Mouse (Mus musculus) thymus, adult 18-20 months (tissue): ENCODE results near the gene Rab3ip.

Source experiments
- DNase-seq, 2 experiments: peaks; one replicate each; pipeline ENCODE4 v3.0.0; 2022; ENCODE audit warnings: mixed read lengths in 2 of 2

Gene Rab3ip

DNA sequence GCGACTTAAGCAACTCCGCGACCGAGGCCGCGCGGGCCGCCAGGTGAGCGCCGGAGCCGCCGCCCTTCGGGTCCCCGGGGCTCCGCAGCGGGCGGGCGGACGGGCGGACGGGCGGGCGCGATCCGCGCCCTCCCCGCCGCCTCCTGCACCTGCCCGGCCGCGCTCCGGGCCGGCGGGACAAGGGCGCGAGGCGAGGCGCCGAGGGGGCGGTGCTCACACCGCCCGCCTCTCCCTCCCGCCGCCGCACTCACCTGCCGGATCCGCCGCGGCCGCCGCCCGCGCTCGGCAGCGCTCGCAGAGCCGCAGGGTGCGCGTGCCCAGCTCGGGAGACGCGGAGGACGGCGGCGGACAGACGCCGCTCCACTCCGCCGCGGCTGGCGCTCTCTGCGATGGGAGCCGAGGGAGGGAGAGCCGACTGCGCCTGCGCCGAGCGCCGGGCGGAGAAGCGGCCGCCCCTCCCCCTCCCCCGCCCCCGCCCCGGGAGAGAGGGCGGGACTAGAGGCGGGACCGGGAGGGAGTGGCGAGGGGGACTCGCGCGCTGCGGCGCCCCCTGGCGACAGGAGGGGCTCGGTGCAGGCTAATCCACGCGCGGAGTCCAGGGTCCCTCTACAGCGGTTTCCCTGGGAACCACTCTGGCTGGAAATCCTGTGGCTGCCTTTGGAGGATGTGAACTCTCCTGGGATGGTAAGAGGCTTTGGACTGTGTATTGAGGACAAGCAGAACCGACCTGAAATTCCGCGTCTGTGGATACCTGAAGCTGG lies at the start of gene Rab3ip:
TSS of gene Rab3ip (minus strand) at position 761 of the 761 bp plus-strand sequence.
- DNase-seq, result peak; percentile 72 to 74

- DNase-seq, result no peak
Observed at GRCm38 (mm10) chr10:116998716-116999455, 48.3 kb upstream of the Rab3ip start.

GRCm38 (mm10) chr10:116996236-116996600 lies 45.6 kb upstream of the Rab3ip start:
- no peak for DNase-seq

- DNase-seq, result no peak
Observed at GRCm38 (mm10) chr10:116995584-116996235, 45.1 kb upstream of the Rab3ip start.

GRCm38 (mm10) chr10:116995162-116995561 lies 44.6 kb upstream of the Rab3ip start:
- DNase-seq, result no peak

DNA sequence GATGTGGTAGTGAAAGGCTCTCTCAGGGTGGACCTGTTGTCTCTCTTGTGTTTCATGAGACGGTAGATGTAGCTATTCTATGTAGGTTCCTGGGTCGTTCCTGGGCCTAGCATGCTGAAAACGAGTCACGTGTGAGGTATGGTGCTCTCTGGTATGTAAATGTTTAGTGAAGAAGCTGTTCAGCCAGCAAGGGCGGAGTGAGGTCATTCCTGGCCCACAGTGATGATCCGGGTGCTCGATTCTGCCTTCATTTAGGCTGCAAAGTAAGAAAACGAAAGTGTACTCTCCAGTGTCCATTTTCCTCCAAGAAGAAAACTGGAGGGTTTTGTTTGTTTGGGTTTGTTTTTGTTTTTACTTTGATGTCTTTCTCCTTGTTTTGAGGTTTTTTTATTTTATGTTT lies 43.4 kb upstream of the Rab3ip start:
- DNase-seq, result no peak

- DNase-seq, result no peak
Observed at GRCm38 (mm10) chr10:116986264-116987082, 35.9 kb upstream of the Rab3ip start, which contains the start of gene Best3. Best3 (plus strand) TSS chr10:116986314.

GRCm38 (mm10) chr10:116984836-116985235 lies 34.3 kb upstream of the Rab3ip start:
- no peak for DNase-seq

DNA sequence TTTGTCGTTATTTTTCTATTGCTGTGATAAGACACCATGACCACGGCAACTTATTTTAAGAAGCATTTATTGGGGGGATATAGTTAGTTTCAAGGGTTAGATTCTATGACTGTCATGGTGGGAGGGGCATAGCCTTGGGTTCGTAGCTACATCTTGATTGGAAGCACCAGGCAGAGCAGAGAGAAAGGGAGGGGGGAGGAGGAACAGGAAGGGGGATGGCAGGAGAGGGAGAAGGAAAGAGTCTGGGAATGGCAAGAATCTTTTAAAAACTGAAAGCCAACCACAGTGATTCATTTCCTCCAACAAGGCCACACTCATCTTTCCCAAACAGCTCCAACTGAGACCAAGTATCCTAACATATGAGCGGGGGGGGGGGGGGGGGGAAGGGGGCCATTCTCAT lies 32.0 kb upstream of the Rab3ip start:
- no peak for DNase-seq

- DNase-seq, result no peak
Observed at GRCm38 (mm10) chr10:116980888-116981287, 30.3 kb upstream of the Rab3ip start.

GRCm38 (mm10) chr10:116980273-116980672 lies 29.7 kb upstream of the Rab3ip start:
- DNase-seq, result no peak

DNA sequence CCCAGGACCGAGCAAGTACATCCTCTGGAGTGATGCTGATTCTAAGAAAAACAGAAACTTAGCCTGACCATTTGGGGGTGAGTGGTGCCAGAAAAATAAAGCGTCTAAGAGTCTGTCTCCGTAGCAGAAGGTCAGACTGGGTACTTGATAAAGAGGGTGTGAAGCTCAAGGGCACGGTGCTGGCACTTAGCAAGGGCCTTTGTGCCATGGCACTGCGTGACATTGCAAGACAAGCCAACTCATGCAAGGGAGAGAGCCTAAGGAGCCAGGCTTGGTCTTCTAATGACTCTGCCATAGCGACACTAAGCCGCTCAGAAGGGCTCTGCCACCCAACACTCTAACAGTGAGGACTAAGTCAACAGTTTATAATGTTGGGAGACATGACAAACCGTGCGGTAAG lies 28.3 kb upstream of the Rab3ip start:
- DNase-seq, result no peak

DNA sequence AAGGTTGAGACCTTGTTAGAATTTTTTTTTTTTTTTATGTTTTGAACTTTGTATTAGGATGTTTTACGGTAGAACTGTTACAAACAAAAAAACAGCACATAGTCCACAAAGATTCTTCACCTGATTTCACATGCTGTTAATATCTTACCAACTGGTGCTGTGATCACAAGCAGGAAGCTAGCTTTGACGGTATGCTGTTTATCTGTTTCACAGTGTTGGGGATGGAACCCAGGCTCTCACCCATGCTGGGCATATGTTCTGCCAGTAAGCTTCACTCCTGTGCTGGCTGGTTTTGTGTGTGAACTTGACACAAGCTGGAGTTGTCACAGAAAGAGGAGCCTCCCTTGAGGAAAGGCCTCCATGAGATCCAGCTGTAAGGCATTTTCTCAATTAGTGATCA lies 27.3 kb upstream of the Rab3ip start:
- DNase-seq, result no peak

- no peak for DNase-seq
Observed at GRCm38 (mm10) chr10:116977455-116977854, 26.9 kb upstream of the Rab3ip start.

DNA sequence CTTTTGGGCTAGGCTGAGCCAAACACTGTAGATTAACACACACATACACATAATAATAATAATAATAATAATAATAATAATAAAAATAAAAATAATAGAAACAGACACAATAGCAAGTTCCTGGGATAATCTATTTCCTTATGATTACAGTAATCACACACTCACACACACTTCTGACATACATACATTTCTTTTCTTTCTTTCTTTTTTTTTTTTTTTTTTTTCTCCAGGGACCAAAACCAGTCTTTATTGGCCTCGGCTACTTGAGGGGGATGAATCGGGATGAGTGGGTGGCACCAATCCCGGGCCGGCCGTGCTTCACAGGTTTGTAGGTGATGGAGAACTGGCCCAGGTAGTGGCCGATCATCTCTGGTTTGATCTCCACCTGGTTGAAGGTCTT lies 21.9 kb upstream of the Rab3ip start, which contains the start of gene Gm10271:
TSS of gene Gm10271 (minus strand) at position 101 of the 400 bp plus-strand sequence.
- no peak for DNase-seq

DNA sequence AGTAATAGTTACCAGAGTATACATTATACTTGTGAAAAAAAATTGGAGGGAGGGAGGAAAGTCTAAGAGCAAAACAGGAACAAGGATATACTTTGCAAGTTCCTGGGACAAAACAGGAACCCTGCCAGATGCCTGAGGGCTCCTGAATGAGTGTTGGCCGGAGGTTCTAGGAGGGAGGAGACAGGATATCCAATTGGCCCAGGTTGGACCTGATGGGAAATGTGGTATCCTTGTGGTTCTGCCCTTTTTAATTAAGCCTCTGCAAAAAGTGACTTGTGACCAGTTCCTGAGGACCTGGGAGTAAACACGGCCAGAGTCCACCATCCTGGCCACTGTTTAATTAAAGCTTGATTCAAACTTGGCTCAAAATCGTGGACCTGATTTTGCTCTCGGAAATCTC lies 18.2 kb upstream of the Rab3ip start:
- no peak for DNase-seq

DNA sequence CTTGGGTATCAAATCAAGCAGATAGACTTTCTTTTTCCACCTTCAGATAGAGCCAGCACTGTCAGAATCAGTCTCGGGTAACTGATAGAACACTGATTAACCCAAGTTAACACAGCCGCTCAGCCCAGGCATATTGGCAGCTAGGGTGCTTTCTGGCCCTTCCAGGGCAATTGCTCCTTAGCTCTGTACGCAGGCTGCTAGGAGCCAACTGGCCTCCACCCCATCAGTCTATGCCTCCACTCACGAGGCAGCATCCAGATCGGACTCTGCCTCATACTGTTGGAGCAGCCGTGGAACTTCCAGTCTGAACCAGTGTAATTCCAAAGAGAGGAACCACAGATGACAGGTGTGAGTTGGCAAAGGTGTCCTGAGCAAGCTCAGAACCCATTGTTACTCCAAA lies 15.5 kb upstream of the Rab3ip start:
- no peak for DNase-seq

DNA sequence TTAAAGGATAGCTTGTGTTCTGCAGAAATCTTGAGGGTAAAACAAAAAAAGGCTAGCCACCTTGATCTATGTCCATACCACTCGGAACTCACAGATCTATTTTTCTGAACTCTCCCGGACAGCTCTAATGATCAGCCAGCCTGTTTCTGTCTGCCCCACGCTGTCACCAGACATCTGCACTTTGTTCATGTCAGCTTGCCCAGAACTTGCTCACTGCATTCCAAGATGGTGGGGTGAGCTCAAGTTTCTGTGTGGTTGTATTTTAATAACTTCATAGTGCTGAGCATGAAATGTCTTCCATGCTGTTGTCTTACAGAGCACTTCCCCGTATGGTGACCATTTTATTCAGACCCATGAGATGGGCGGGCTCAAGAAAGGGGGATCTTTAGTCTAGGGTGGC lies 14.7 kb upstream of the Rab3ip start:
- DNase-seq, result no peak

DNA sequence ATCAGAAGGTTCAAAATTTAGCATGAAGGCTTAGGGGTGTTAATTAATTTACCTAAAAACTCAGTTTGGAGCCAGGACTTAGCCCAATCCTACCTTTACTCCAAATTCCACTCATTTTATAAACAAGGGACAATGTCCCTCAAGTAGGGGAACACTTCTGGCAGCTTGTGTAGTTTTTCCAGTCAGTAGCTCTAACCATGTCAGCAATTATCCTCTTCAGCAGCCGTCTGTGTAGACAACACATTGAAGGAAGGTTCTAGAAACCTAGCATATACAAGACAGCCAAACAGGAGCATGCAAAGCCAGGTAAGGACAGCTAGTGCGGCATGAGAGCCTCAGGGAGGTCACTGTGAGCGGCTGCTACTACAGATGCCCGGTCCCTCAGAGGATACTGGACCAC lies 14.0 kb upstream of the Rab3ip start:
- no peak for DNase-seq

DNA sequence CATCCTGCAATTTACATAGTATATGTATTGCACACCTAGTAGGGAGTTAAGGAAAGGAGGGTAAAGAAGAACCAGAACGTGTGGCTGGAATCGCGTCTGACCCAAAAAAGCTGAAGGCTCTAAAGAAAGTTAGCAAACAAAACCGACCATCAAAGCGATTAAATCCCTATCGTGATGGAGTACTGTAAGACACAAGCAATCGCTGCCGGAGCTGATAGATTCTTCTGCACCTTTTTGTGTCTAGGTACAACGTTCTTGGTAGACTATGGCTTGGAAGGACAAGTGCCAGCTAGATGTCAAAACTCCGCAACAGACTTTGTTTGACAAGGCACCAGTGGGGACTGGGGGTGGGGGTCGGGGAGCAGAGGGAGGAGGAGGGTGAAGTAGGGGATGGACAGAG lies 13.5 kb upstream of the Rab3ip start:
- no peak for DNase-seq

DNA sequence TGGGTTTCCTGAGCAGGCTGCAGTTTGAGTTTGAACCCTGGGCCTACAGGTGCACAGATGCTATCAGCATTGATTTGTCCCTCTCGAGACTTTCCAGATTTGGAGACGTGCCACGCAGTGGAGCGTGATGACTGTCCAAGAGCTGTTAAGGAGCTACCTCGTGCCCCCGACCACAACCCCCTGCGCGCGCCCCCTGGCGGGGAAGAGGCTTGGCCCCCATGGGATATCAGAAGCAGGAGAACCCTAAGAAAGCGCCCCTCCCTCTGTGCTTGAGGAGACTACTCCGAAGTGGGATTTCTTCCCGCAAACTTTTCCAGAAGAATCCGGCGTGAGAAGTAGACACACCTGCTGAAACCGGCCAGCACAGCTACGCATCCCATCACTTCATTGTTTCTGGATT lies 12.2 kb upstream of the Rab3ip start:
- no peak for DNase-seq

DNA sequence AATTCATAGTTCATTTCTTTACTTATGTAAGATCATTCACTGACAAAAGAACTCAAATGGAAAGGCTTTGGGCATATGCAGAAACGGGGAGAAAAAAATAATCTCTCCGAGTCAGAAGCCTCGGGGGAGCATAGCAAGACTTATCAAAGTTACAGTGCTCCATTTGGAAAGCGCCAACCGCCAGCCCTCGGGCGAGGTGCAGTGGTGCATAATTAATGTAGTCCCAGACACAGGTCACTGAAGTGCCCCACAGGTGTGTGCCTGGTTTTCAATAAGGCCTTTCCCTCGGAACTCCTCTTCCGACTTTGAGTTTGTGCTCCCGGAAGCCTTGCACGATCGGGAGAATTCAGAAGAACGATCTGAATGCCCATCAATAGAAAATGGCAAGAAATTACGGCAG lies 11.6 kb upstream of the Rab3ip start:
- no peak for DNase-seq
